Mouse (Mus musculus) kidney, postnatal 4 days (tissue): ENCODE data around the gene Ttc17.
A peak's percentile ranks its signal among the peaks of the same experiment; 100 is the strongest.
"Not testable (repeated sequence)": the region's sequence is repeated elsewhere in the genome, so short reads cannot be mapped to it uniquely, and the experiment has no call there.

ENCODE experiments used
- DNase-seq, 2 experiments: peaks; one replicate each; pipeline ENCODE4 v3.0.0; 2021; ENCODE audit warnings: mixed read lengths in 2 of 2

Gene Ttc17

GRCm38 (mm10) chr2:94406083-94406957 is at the start of gene Ttc17:
Gene Ttc17, minus strand, starts transcription at chr2:94406689.
- DNase-seq: peak; percentile 94 to 96

GRCm38 (mm10) chr2:94449643-94450042 is 43.2 kb upstream of the Ttc17 start:
- DNase-seq: no peak

DNA sequence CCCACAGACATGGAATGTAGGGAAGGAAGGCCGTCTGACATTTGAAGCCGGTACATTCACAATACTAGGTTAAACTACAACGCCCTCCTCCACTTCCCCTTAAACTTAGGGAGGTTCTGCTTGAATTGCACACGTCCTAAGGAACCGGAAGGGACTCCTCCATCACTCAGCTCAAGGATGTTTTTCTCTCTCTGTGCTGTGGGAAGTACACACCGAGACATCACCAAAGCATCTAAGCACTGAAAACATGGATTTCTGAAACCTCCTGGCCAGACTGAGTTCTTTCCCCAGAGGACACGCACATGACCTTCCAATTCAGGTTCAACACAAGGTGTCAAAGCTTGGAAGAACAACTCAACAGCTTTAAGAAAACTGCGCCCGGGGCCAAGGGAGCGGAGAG is 30.5 kb upstream of the Ttc17 start:
- DNase-seq: peak in 1 of 2 experiments; percentile 29

GRCm38 (mm10) chr2:94435481-94435880 is 29.0 kb upstream of the Ttc17 start:
- no peak for DNase-seq

GRCm38 (mm10) chr2:94434833-94435232 is 28.3 kb upstream of the Ttc17 start:
- DNase-seq: no peak

- no peak for DNase-seq
Measured at GRCm38 (mm10) chr2:94432214-94432613, 25.7 kb upstream of the Ttc17 start.

- DNase-seq: no peak
Measured at GRCm38 (mm10) chr2:94428456-94428855, 22.0 kb upstream of the Ttc17 start.

DNA sequence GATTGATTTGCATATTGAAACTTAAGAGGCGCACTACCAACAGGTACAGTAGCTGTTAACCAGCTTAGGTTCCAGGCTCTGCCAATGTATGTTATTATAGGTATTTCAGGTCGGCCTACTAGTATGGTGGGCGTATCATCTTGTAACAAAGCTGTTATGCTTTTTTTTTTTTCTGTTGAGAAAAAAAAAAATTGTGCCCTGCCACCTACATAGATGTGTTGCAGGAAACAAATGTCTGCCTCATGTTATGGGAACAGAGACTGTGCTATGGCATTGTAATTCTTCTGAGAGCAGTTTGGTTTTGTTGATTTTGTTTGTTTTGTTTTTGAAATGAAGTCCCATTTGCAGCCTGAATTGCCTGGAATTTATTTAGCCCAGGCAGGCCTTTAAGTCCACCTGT is 952 bp upstream of the Ttc17 start:
- no peak for DNase-seq

- DNase-seq: peak in 1 of 2 experiments; percentile 20
Measured at GRCm38 (mm10) chr2:94407021-94407420, 532 bp upstream of the Ttc17 start.

- DNase-seq: peak; percentile 15 to 52
Measured at GRCm38 (mm10) chr2:94405397-94406082, 949 bp downstream of the Ttc17 start.

GRCm38 (mm10) chr2:94404512-94405240 is 1.8 kb downstream of the Ttc17 start:
- DNase-seq: no peak

- no peak for DNase-seq
Measured at GRCm38 (mm10) chr2:94402561-94402960, 3.9 kb downstream of the Ttc17 start.

DNA sequence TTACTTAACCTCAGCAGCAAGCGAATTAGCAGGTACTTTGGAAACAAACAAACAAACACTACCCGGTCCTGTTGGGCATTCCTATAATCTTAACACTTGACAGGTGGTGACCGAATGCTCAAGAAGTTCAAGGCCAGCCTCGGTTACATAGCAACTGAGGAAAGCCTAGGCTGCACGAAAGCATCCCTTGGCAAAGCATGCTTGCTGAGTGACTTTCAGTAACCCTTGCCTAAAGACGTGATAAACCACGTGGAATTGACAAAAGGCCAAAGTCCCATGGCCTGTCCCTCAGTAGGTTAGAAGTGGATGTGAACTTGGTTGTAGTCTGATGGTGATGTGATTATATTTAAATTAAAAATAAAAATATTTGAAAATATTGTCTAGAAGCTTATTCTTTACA is 4.4 kb downstream of the Ttc17 start:
- DNase-seq: no peak

DNA sequence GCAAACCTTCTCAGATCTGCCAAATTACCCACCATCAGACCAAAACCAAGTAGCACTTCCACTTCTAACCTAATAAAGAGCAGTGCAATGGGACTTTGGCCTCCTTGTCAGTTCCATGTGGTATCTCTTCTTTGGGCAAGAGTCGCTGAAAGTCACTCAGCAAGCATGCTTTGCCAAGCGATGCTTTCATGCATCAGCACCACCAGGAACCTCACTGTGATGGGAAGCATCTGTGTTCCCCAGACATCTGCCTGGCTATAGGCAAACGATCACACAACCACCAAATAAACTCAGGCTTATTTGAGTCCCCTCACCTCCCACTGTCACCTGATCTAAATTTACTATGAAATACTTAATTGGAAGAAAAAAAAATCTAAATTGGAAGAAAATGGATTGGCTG is 5.5 kb downstream of the Ttc17 start:
- DNase-seq: no peak

- no peak for DNase-seq
Measured at GRCm38 (mm10) chr2:94398138-94398970, 8.1 kb downstream of the Ttc17 start.

- no peak for DNase-seq
Measured at GRCm38 (mm10) chr2:94397453-94397852, 9.0 kb downstream of the Ttc17 start.

- DNase-seq: no peak
Measured at GRCm38 (mm10) chr2:94396325-94396724, 10.2 kb downstream of the Ttc17 start.

- DNase-seq: not testable (repeated sequence)
Measured at GRCm38 (mm10) chr2:94391127-94391526, 15.4 kb downstream of the Ttc17 start.

GRCm38 (mm10) chr2:94389000-94389399 is 17.5 kb downstream of the Ttc17 start:
- DNase-seq: no peak

DNA sequence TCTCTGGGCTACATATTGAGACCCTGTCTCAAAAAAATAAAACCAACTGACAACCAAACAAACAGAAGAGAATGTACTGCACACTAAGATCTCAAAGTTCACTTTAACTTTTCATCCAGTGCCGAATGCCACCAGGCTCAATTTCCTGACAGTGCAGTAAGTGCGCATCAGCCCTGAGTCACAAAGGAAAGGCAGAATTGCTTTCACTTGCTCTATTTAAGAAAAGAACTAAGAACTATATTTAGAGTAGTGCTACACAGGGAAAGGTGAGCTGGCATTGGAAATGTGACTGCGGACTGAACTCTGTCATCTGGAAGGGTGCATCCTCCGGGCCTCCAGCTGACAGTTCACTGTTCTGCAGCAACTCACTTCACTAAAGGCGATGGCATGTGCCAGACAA is 18.6 kb downstream of the Ttc17 start:
- no peak for DNase-seq

DNA sequence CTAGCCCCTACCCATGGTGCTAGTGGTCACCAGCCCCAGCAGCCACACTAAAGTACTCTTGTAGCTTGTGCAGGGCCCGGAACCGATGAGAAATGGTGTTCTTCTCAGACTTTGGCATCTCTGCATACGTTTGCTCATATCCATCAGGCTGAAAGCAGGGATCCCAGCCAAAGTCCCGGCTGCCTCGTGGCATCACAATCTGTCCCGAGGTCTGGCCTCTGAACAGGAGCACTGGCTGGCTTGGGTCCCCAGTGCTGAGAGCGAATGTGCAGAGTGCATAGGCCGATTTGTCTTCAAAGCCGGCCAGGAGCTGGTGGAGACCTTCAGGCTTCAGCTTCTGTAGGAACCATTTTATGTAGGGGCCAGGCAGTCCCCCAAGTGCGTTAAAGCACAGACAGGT is 22.0 kb downstream of the Ttc17 start:
- not testable (repeated sequence) for DNase-seq

DNA sequence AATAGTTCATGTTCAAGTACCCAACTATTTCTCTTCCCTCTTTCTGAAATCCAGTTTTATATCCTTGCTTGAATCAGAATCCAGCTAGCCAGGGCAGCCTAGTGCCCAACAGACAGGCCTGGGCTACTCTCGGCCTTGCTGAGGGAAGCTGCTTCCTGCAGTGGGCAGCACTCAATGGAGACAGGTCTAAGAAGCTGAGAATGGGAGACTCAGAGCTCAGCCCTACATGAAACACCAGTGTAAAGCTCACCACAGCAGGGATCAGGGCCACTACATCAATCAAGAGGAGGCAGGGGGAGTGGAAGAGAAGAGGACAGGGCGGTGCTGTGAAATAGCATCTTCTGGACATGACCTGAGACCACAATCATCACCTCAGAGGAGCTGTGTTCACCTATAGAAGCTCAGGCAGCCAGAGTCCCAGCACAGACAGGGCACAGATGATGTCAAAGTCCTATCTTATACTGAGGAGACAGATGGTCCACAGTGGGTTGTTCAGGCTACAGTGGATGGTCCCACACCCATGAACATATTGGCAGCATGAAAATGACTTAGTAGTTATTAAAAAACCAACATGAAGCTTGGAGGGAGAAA is 25.3 kb downstream of the Ttc17 start:
- no peak for DNase-seq
